Mouse (Mus musculus): Measurements from ENCODE around the gene Prr15l.

DNA sequence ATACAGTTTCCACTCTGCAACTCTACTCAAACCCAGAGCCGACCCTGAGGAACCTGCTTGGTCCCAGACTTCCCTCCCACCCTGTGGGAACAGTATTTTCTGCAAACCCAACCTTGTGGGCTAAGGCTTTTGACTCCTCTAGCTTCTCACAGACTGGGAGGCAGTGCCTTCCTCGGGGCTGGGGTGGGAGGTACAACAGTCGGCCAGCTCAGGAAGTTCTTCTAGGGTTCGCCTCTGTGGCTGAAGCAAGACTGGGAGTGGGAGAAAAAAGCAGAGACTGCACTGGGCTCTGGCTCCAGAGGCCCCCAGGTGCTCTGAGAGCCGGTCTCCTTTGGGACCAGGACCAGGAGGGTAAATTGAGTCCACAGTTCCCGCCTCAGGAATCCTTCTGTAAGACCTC, 25.0 kb downstream of the Prr15l start:
- TF ChIP-seq CTCF (IDR thresholded peaks at IDR 0.05; ENCODE audit: extremely low read depth, insufficient read depth, low read length) (no peak), POLR2A (IDR thresholded peaks at IDR 0.05; ENCODE audit: extremely low read depth, insufficient read depth, low read length) (no peak)

Data from cortical plate, adult 2 months (tissue).